Mouse (Mus musculus) kidney, embryonic 16.5 days (tissue): ENCODE data around the gene Hepacam2. TPM values are rescaled to one million over a fixed set of nuclear protein-coding genes. Genes with fewer than 3 reads are reported as not detected.
A peak's percentile ranks its signal among the peaks of the same experiment; 100 is the strongest.
"Not testable (repeated sequence)": the region's sequence is repeated elsewhere in the genome, so short reads cannot be mapped to it uniquely, and the experiment has no call there.

Source experiments
- ATAC-seq: fragments of 200-750 bp; cut with Nextera tagmentation; 2 replicates; pipeline ENCODE4 v1.8.0; 2017; ENCODE audit warnings: moderate TSS enrichment; ENCODE audit not compliant: low FRiP score, low TSS enrichment
- H3K27ac ChIP-seq: fragments of 300-500 bp; sonication (generic); 2 replicates; pipeline ENCODE4 v1.5.1; 2014; ENCODE audit warnings: low read length
- H3K27me3 ChIP-seq: fragments of 300-500 bp; sonication (generic); 2 replicates; pipeline ENCODE4 v1.6.1; 2014; ENCODE audit warnings: low read length, control low read depth, mixed read lengths; ENCODE audit not compliant: insufficient read depth
- H3K36me3 ChIP-seq: fragments of 300-500 bp; sonication (generic); 2 replicates; pipeline ENCODE4 v1.6.1; 2014; ENCODE audit warnings: low read length, control low read depth, mixed read lengths; ENCODE audit not compliant: insufficient read depth
- H3K4me1 ChIP-seq: fragments of 300-500 bp; sonication (generic); 2 replicates; pipeline ENCODE4 v1.6.1; 2014; ENCODE audit warnings: low read length, control low read depth, mixed read lengths; ENCODE audit not compliant: insufficient read depth
- H3K4me2 ChIP-seq: fragments of 300-500 bp; sonication (generic); replicated peaks from 2 replicates; pipeline ENCODE4 v1.6.1; 2014; ENCODE audit warnings: low read depth, low read length
- H3K4me3 ChIP-seq: fragments of 300-500 bp; sonication (generic); 2 replicates; pipeline ENCODE4 v1.5.1; 2014; ENCODE audit warnings: mild to moderate bottlenecking, low read length
- H3K9ac ChIP-seq: fragments of 300-500 bp; sonication (generic); replicated peaks from 2 replicates; pipeline ENCODE4 v1.6.1; 2014; ENCODE audit warnings: low read length
- H3K9me3 ChIP-seq: fragments of 300-500 bp; sonication (generic); 2 replicates; pipeline ENCODE4 v1.6.1; 2016; ENCODE audit warnings: low read length, control low read depth
- WGBS: fragments of 180-500 bp; shearing (Covaris S2); extraction: QIAGEN DNeasy Blood & Tissue Kit; methylation state at CpG from one replicate; pipeline ENCODE4 v1.1.7; 2014; 5-methylcytosine and 5-hydroxymethylcytosine counted together
- polyA plus RNA-seq: library from polyadenylated mRNA; unstranded; fragments of >200 nt; fragmentation: Nextera tagmentation; extraction: Ambion mirVana; gene quantifications from 2 replicates; pipeline ENCODE4 v1.2.1, GENCODE M21; 2015

The Hepacam2 gene
- polyA plus RNA-seq, 1 experiment from 2014 or later = 3.0 TPM

- not testable (repeated sequence) for ATAC-seq, H3K4me1 ChIP-seq, H3K36me3 ChIP-seq, H3K9me3 ChIP-seq, H3K4me3 ChIP-seq, H3K9ac ChIP-seq, H3K27ac ChIP-seq, H3K4me2 ChIP-seq, H3K27me3 ChIP-seq
- WGBS = 85% methylated on average over 2 of the region's 2 CpGs
These were observed 67.1 kb downstream of the Hepacam2 start for GRCm38 (mm10) chr6:3430976-3431375.

DNA sequence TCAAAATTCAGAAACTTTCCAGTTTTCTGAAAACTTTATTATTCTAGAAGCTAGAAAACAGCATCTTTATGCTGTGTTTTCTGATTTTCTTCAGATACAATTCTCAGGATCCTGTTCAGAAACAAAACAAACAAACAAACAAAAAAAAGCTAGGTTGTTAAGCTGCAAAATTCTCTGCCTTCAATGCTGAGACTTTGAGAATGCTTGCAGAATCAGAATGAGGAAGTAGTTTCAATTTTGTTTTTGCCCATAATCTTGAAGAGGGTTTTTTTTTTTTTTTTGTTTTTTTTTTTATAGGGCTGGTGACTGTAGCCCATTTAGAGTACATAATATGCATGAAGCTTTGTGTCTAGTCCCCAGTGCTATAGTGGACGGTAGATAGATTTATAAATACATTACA is 71.1 kb downstream of the Hepacam2 start:
- Histone ChIP-seq H3K9me3 (no peaks in the 10 kb centered on the region), H3K4me3 (no peak overlapping the region), H3K4me1 (no peaks in the 10 kb centered on the region), H3K27me3 (no peaks in the 10 kb centered on the region), H3K9ac (no peak overlapping the region), H3K36me3 (no peaks in the 10 kb centered on the region), H3K27ac (no peak overlapping the region), H3K4me2 (no peak overlapping the region)
- no peak for ATAC-seq
- WGBS = 74% methylated on average over 1 of the region's 1 CpGs

GRCm38 (mm10) chr6:3425333-3425732 is 72.8 kb downstream of the Hepacam2 start:
- not testable (repeated sequence) for H3K36me3 ChIP-seq, H3K4me3 ChIP-seq, H3K4me1 ChIP-seq, H3K9ac ChIP-seq, H3K9me3 ChIP-seq, H3K27me3 ChIP-seq, H3K27ac ChIP-seq, H3K4me2 ChIP-seq
- ATAC-seq = peak; percentile 96

- H3K9ac ChIP-seq, H3K4me3 ChIP-seq, H3K27me3 ChIP-seq, H3K4me1 ChIP-seq, H3K27ac ChIP-seq, H3K36me3 ChIP-seq, H3K9me3 ChIP-seq, H3K4me2 ChIP-seq: not testable (repeated sequence)
- ATAC-seq = peak; percentile 90
- 0% methylated on average over 1 of the region's 4 CpGs for WGBS
These were observed 73.4 kb downstream of the Hepacam2 start for GRCm38 (mm10) chr6:3424613-3425277.

Other genes with a start within 250 kb of the Hepacam2 start
- gene Samd9l, start 98.7 kb downstream of the Hepacam2 start, polyA plus RNA-seq = 10.8 and 12.1 TPM in 2 replicates
- 29.2 and 34.0 TPM in 2 replicates for gene Vps50, start 84 bp upstream of the Hepacam2 start, polyA plus RNA-seq